Mouse (Mus musculus): Measurements from ENCODE around the gene Chmp2a. TPM values are rescaled to one million over a fixed set of nuclear protein-coding genes. Genes with fewer than 3 reads are reported as not detected.
A peak's percentile ranks its signal among the peaks of the same experiment; 100 is the strongest.

The Chmp2a gene
- polyA plus RNA-seq, 1 experiment from 2014 or later = 121 TPM

- H3K27ac ChIP-seq = no peak overlapping the region
- H3K36me3 ChIP-seq = no peaks in the 10 kb centered on the region
- no peak overlapping the region for H3K4me3 ChIP-seq
- H3K27me3 ChIP-seq = no peaks in the 10 kb centered on the region
- peaks cover 9% of the 10 kb centered on the region; the same call in 1 of the 2 replicates for H3K4me1 ChIP-seq
- 59% methylated on average over 4 of the region's 4 CpGs for WGBS
- H3K4me2 ChIP-seq (replicated peaks) = no peak overlapping the region
- ATAC-seq (ENCODE audit: insufficient number of reproducible peaks, insufficient read depth, low FRiP score, low TSS enrichment) = no peak
- H3K9ac ChIP-seq = no peak overlapping the region
- H3K9me3 ChIP-seq = no peaks in the 10 kb centered on the region
Measured at GRCm38 (mm10) chr7:13013671-13014070, 20.9 kb downstream of the Chmp2a start.

- no peak for ATAC-seq (ENCODE audit: insufficient number of reproducible peaks, insufficient read depth, low FRiP score, low TSS enrichment)
- Histone ChIP-seq H3K4me2 (replicated peaks) (peak within 1 kb of the TSS; percentile 75), H3K27ac (peak within 1 kb of the TSS; percentile 97), H3K36me3 (peaks cover 25% of the 10 kb centered on the region), H3K9ac (peak within 1 kb of the TSS; percentile 87), H3K9me3 (no peaks in the 10 kb centered on the region), H3K27me3 (peaks cover 15% of the 10 kb centered on the region), H3K4me3 (peak within 1 kb of the TSS; percentile 65), H3K4me1 (peaks cover 22% of the 10 kb centered on the region)
- 18% methylated on average over 26 of the region's 26 CpGs for WGBS
Measured at GRCm38 (mm10) chr7:13010005-13010908, 24.4 kb downstream of the Chmp2a start, which contains the start of gene Zbtb45. Gene Zbtb45, minus strand, starts transcription at chr7:13010034.

- H3K9me3 ChIP-seq = no peaks in the 10 kb centered on the region
- H3K4me3 ChIP-seq = peak overlapping the region; percentile 65
- H3K36me3 ChIP-seq = peaks cover 31% of the 10 kb centered on the region
- H3K4me2 ChIP-seq (replicated peaks) = peak overlapping the region; percentile 75
- peak; percentile 87 for ATAC-seq (ENCODE audit: insufficient number of reproducible peaks, insufficient read depth, low FRiP score, low TSS enrichment)
- peaks cover 15% of the 10 kb centered on the region for H3K27me3 ChIP-seq
- peaks cover 22% of the 10 kb centered on the region for H3K4me1 ChIP-seq
- H3K9ac ChIP-seq = peak overlapping the region; percentile 87
- under 1% methylated on average over 42 of the region's 42 CpGs for WGBS
- H3K27ac ChIP-seq = peak overlapping the region; percentile 97
Measured at GRCm38 (mm10) chr7:13009143-13010004, 25.2 kb downstream of the Chmp2a start.

GRCm38 (mm10) chr7:13007341-13008092 is 27.1 kb downstream of the Chmp2a start:
- Histone ChIP-seq H3K27me3 (peaks cover 15% of the 10 kb centered on the region), H3K9ac (peak overlapping the region; percentile 42), H3K4me1 (peaks cover 22% of the 10 kb centered on the region), H3K27ac (no peak overlapping the region), H3K9me3 (no peaks in the 10 kb centered on the region), H3K36me3 (peaks cover 31% of the 10 kb centered on the region), H3K4me2 (replicated peaks) (peak overlapping the region; percentile 75), H3K4me3 (peak overlapping the region; percentile 12; the same call in 1 of the 2 replicates)
- WGBS = 42% methylated on average over 57 of the region's 57 CpGs
- no peak for ATAC-seq (ENCODE audit: insufficient number of reproducible peaks, insufficient read depth, low FRiP score, low TSS enrichment)

- Histone ChIP-seq H3K4me3 (no peak overlapping the region), H3K27me3 (peaks cover 15% of the 10 kb centered on the region), H3K4me2 (replicated peaks) (no peak overlapping the region), H3K36me3 (peaks cover 31% of the 10 kb centered on the region), H3K4me1 (peaks cover 22% of the 10 kb centered on the region), H3K9ac (no peak overlapping the region), H3K27ac (no peak overlapping the region), H3K9me3 (no peaks in the 10 kb centered on the region)
- WGBS = 84% methylated on average over 10 of the region's 10 CpGs
- ATAC-seq (ENCODE audit: insufficient number of reproducible peaks, insufficient read depth, low FRiP score, low TSS enrichment) = no peak
Measured at GRCm38 (mm10) chr7:13006531-13006930, 28.1 kb downstream of the Chmp2a start.

- Histone ChIP-seq H3K9me3 (no peaks in the 10 kb centered on the region), H3K9ac (no peak overlapping the region)
- WGBS = 88% methylated on average over 17 of the region's 17 CpGs
Measured at GRCm38 (mm10) chr7:13006011-13006410, 28.6 kb downstream of the Chmp2a start.

GRCm38 (mm10) chr7:13003380-13003779 is 31.2 kb downstream of the Chmp2a start:
- H3K27me3 ChIP-seq = peaks cover 15% of the 10 kb centered on the region
- WGBS = 76% methylated on average over 5 of the region's 5 CpGs

More at GRCm38 (mm10) chr7:13006011-13006410, 28.6 kb downstream of the Chmp2a start:
- Histone ChIP-seq H3K27me3 (peaks cover 15% of the 10 kb centered on the region), H3K27ac (no peak overlapping the region), H3K4me3 (no peak overlapping the region), H3K4me1 (peaks cover 22% of the 10 kb centered on the region), H3K36me3 (peaks cover 31% of the 10 kb centered on the region), H3K4me2 (replicated peaks) (no peak overlapping the region)
- ATAC-seq (ENCODE audit: insufficient number of reproducible peaks, insufficient read depth, low FRiP score, low TSS enrichment) = no peak

GRCm38 (mm10) chr7:13001584-13001983 is 33.0 kb downstream of the Chmp2a start:
- H3K9me3 ChIP-seq = no peaks in the 10 kb centered on the region
- no peak overlapping the region for H3K9ac ChIP-seq
- WGBS = 87% methylated on average over 1 of the region's 1 CpGs
- H3K27ac ChIP-seq = no peak overlapping the region
- H3K4me2 ChIP-seq (replicated peaks) = no peak overlapping the region
- H3K27me3 ChIP-seq = no peaks in the 10 kb centered on the region
- ATAC-seq (ENCODE audit: insufficient number of reproducible peaks, insufficient read depth, low FRiP score, low TSS enrichment) = no peak
- no peak overlapping the region for H3K4me3 ChIP-seq
- H3K4me1 ChIP-seq = no peaks in the 10 kb centered on the region
- peaks cover 16% of the 10 kb centered on the region for H3K36me3 ChIP-seq

More at GRCm38 (mm10) chr7:13003380-13003779, 31.2 kb downstream of the Chmp2a start:
- ATAC-seq (ENCODE audit: insufficient number of reproducible peaks, insufficient read depth, low FRiP score, low TSS enrichment) = no peak
- no peaks in the 10 kb centered on the region for H3K9me3 ChIP-seq
- no peak overlapping the region for H3K9ac ChIP-seq
- peaks cover 31% of the 10 kb centered on the region for H3K36me3 ChIP-seq
- H3K27ac ChIP-seq = no peak overlapping the region
- H3K4me1 ChIP-seq = peaks cover 11% of the 10 kb centered on the region
- H3K4me2 ChIP-seq (replicated peaks) = no peak overlapping the region
- no peak overlapping the region for H3K4me3 ChIP-seq

- Histone ChIP-seq H3K4me2 (replicated peaks) (no peak within 1 kb of the TSS), H3K27ac (no peak within 1 kb of the TSS), H3K4me3 (no peak within 1 kb of the TSS), H3K9me3 (no peaks in the 10 kb centered on the region), H3K4me1 (no peaks in the 10 kb centered on the region), H3K27me3 (no peaks in the 10 kb centered on the region), H3K36me3 (no peaks in the 10 kb centered on the region), H3K9ac (no peak within 1 kb of the TSS)
- no peak for ATAC-seq (ENCODE audit: insufficient number of reproducible peaks, insufficient read depth, low FRiP score, low TSS enrichment)
- WGBS = 74% methylated on average over 3 of the region's 3 CpGs
Measured at GRCm38 (mm10) chr7:12998851-12999250, 35.8 kb downstream of the Chmp2a start, which contains the start of gene Trim28. Gene Trim28, plus strand, starts transcription at chr7:12999114.

GRCm38 (mm10) chr7:12998053-12998452 is 36.6 kb downstream of the Chmp2a start, which contains the start of gene Slc27a5:
Gene Slc27a5, minus strand, starts transcription at chr7:12998192.
- WGBS = 77% methylated on average over 5 of the region's 5 CpGs
- Histone ChIP-seq H3K36me3 (no peaks in the 10 kb centered on the region), H3K9ac (no peak within 1 kb of the TSS), H3K27me3 (no peaks in the 10 kb centered on the region), H3K4me3 (no peak within 1 kb of the TSS), H3K9me3 (no peaks in the 10 kb centered on the region), H3K27ac (no peak within 1 kb of the TSS), H3K4me1 (no peaks in the 10 kb centered on the region), H3K4me2 (replicated peaks) (no peak within 1 kb of the TSS)
- no peak for ATAC-seq (ENCODE audit: insufficient number of reproducible peaks, insufficient read depth, low FRiP score, low TSS enrichment)

- no peak overlapping the region for H3K4me3 ChIP-seq
- H3K27ac ChIP-seq = no peak overlapping the region
- WGBS = 63% methylated on average over 5 of the region's 5 CpGs
- H3K36me3 ChIP-seq = no peaks in the 10 kb centered on the region
- no peaks in the 10 kb centered on the region for H3K9me3 ChIP-seq
- no peak for ATAC-seq (ENCODE audit: insufficient number of reproducible peaks, insufficient read depth, low FRiP score, low TSS enrichment)
- no peak overlapping the region for H3K4me2 ChIP-seq (replicated peaks)
- no peaks in the 10 kb centered on the region for H3K27me3 ChIP-seq
- H3K4me1 ChIP-seq = no peaks in the 10 kb centered on the region
- H3K9ac ChIP-seq = no peak overlapping the region
Measured at GRCm38 (mm10) chr7:12997230-12997629, 37.4 kb downstream of the Chmp2a start.

Measured in embryonic facial prominence, embryonic 12.5 days (tissue).